Mouse (Mus musculus): Measurements from ENCODE around the gene Fignl2.

Gene Fignl2

DNA sequence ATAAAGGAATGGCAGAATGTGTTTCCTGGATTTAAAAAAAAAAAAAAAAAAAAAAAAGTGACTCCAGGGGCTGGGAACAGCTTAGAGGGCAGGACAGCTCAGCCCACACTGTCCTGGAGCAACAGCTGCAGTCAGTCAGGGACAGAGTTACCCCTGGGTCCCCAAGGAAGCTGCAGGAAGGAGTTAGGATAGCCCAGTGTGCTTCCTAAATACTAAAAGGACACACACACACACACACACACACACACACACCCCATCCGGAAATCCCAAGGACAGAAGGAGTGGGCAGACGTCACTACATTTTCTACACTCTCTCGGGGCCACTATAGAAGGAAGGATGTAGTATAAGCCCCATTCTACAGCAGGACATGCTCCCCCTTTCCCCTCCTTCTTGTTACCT is 10.3 kb downstream of the Fignl2 start:
- no peak for DNase-seq (ENCODE audit: low read depth, low spot score)

DNA sequence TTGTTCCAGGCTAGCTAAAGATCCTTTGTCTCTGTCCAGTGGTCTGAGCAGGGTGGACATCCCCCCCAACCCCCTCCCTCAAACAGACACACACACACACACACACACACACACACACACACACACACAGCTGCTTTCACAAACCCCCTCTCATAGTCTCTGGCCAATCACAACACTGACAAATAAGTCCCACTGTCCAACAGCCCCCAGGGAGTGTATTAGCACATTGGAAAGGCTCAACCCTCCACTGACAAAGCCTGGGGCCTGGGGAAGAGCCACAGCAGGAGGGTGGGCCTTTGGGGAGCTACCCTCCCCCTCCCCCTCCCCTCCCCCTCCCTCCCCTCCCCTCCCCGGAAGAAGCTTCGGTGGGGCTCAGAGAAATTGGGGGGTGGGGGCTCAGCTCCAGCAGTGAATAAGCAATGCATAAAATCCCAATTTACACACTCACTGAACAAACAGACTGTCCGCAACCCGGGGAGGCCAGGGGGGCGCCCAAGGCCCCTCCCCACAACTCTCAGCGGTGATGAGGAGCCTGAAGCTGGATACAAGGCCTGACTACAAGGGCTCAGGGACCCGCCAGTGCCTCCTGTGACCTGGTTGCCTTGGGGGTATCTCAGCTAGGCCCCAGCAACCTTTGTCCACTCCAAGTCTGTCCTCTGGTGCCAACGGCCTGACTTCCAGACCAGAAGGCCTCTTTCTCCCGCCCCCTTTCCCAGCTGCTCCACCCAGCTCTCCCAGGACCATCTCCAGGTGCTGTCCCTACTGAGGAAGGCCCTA is 11.3 kb downstream of the Fignl2 start:
- no peak for DNase-seq (ENCODE audit: low read depth, low spot score)

GRCm38 (mm10) chr15:101066364-101066847 is 12.0 kb downstream of the Fignl2 start:
- DNase-seq (ENCODE audit: low read depth, low spot score): no peak

DNA sequence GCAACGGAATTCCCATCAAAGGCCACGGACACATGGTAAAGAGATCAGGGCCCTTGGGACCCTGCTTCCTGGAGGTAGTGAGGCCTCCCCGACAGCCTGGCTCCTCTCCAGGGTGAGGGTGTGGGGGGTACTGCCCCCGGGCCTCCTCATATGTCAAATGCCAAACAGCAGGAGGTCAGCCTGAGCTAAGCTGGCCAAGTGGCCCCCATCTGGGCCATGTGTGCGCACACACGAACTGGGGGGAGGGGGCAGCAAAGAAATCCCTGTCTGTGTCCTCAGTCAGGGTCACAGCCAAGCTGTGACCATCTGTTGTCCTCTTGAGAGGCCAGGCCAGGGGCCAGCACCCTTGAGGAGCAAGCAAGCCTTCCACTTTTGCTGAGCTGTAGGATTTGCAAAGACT is 13.3 kb downstream of the Fignl2 start:
- no peak for DNase-seq (ENCODE audit: low read depth, low spot score)

GRCm38 (mm10) chr15:101060280-101060852 is 18.0 kb downstream of the Fignl2 start:
- no peak for DNase-seq (ENCODE audit: low read depth, low spot score)

DNA sequence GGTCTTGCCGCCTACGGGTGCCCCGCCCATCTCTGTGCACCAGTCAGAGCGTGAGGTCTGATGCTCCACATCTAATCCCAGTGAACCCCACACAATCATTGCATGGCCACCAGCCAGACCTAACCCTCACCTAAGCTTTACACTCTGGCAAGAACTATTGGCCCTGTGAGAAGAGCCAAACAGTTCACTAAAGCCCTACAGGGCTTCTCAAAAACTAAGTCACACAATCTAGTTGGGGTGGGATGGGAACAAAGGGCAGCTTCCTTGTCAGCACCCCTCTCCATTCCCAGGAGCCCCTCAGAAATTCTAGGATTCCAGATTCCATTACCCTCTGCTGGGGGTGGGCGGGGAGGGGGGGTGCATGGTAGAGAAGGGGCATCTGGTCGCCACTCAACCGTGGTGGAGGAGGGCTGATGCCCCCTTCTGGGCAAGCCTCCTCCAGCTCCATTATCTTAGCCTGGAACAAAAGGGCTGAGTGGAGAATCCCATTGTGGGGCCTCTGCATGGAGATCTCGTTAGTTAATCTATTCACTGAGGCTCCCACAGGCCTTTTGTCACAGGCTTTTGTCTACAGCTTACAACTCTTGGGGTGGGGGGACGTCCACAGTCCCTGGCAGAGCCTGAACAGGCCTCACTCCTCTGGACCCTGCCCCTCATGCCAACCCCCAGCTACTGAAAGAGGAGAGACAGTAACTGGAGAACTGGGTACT is 18.6 kb downstream of the Fignl2 start:
- DNase-seq (ENCODE audit: low read depth, low spot score): no peak

- DNase-seq (ENCODE audit: low read depth, low spot score): peak; percentile 86
Measured at GRCm38 (mm10) chr15:101056225-101056624, 22.1 kb downstream of the Fignl2 start.

- DNase-seq (ENCODE audit: low read depth, low spot score): no peak
Measured at GRCm38 (mm10) chr15:101054541-101054940, 23.8 kb downstream of the Fignl2 start.

DNA sequence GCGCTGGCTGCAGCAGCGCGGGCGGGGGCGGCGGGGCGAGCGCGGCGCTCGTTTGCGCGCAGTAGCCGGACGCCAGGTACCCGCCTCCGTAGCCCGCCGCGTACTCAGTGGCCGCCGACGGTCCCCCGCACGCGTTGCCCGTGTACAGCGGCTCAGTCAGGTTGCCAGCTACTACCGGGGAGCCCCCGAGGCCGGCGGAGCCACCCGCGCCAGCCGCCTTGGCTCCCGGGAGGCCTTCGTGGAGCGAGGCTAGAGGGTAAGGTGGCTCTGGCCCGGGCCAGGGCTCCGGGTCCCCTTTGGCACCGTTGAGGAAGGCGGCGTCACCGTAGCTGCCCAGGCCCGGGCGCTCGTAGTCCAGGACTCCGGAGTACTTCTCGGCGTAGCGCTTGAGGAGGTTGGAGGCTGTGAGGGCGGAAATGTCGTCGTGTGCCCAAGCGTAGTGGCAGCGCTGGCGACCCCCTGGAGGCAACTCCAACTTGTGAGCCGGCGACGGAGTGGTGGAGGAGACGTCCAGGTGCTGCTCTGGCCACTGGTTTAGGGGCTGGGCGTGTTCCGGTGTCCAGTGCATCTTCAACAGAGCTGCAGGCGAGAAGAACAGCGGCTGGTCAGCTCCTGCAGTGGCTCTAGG is 24.4 kb downstream of the Fignl2 start:
- peak; percentile 33 for DNase-seq (ENCODE audit: low read depth, low spot score)

DNA sequence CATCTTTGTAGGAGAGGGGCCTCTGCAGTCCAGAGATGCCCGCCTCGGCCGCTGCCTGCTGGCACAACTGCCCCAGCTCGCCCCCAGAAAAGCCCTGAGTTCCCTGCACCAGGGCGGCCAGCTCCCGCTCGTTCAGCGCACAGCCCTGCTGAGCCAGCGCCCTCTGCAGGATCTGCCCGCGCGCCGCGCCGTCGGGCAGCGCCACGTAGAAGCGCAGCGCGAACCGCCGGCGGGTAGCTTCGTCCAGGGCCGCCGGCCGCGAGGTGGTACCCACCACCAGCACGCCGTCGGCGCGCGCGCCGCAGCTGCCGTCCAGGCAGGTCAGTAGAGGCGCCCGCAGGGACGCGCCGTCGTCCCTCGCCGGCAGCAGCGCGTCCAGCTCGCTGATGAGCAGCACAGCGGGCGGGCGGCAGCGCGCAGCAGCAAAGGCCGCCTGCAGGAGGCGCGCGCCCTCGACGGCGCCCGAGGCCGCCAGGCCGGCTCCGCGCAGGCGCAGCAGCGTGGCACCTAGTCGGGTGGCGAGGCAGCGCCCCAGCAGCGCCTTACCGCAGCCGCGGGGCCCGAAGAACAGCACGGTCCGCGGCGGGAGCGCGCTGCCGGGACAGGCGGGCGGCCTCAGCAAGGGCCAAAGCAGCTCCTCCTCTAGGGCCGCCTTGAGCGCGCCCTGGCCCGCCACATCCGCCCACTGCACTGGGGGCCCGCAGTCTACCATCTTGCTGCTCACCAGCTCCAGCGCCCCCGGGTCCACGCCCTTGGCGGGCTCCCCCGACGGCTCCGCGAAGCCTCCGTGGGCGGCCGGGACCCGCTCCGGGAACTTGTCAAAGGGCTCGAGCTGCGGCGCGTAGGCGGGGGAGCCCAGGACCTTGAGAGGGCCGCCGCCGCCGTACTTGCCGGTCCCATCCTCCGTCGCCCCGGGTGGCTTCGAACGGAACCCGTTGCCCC is 25.5 kb downstream of the Fignl2 start:
- DNase-seq (ENCODE audit: low read depth, low spot score): peak; percentile 67

GRCm38 (mm10) chr15:101051869-101052268 is 26.5 kb downstream of the Fignl2 start:
- no peak for DNase-seq (ENCODE audit: low read depth, low spot score)

GRCm38 (mm10) chr15:101048338-101048896 is 29.9 kb downstream of the Fignl2 start:
- peak; percentile 38 for DNase-seq (ENCODE audit: low read depth, low spot score)

DNA sequence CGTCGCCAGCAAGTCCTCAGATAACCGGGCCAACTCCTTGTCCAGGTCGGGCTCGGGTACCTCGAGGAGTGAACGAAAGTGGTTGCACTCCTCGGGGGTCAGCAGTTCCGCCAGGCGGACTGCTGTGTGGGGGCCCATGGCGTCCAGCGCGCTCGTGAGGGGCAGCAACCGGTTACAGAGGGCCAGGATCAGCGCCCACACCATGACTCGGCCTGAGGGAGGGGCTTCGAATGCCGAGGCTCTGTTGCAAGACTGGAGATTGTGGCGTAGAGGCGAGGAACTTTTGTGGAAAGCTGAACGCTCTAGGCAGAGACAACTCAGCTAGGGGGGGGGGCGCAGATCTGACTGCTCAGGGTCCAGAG is 31.2 kb downstream of the Fignl2 start, which contains the start of gene Gm47841:
TSS of gene Gm47841 (minus strand) at position 204 of the 362 bp plus-strand sequence.
- peak; percentile 23 for DNase-seq (ENCODE audit: low read depth, low spot score)

GRCm38 (mm10) chr15:101046527-101047193 is 31.7 kb downstream of the Fignl2 start:
- DNase-seq (ENCODE audit: low read depth, low spot score): peak; percentile 37

DNA sequence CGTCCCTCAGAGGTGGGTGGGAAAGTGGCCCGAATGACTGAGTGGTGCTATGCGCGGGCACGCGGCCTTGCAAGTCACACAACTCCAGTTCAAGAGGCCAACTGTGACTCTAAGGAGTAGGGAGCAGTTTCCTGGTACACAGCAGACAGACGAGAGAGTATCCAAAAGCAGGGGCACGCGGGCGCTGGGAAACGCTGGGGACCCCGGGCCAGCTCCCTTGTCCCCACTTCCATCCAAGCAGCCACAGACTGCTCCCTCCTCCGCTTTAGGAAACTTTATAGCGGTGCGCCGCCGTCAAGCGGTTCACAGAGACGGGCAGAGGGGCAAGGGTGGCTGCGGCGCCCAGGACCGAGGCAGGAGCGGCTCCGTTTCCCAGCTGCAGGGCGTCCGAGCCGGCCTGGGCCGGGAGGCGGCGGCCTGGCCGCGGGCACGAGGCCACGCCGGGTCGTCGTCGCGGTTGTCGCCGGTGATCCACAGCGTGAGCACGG is 32.3 kb downstream of the Fignl2 start:
- peak; percentile 40 for DNase-seq (ENCODE audit: low read depth, low spot score)

DNA sequence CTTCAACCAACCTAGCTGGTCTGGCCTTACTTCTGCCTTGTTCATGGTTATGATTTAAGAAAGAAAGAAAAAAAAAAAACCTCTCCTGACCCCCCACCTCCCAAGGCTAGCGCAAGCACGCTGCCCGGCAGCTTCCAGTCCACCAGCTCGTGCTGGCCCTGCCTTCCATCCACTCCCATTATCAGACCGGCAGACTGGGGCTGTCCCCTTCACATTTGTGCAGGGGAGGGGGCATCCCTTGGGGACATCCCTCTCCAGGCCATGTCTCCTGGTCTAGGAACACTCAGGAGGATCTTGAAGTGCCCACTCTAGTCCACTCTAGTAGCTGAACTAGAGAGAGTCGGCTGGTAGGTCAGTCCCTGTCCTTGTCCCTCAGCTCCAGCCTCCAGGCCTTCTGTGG is 33.8 kb downstream of the Fignl2 start:
- DNase-seq (ENCODE audit: low read depth, low spot score): no peak

- peak; percentile 75 for DNase-seq (ENCODE audit: low read depth, low spot score)
Measured at GRCm38 (mm10) chr15:101042613-101043012, 35.8 kb downstream of the Fignl2 start.

- no peak for DNase-seq (ENCODE audit: low read depth, low spot score)
Measured at GRCm38 (mm10) chr15:101041966-101042365, 36.4 kb downstream of the Fignl2 start.

GRCm38 (mm10) chr15:101039651-101040050 is 38.7 kb downstream of the Fignl2 start:
- peak; percentile 77 for DNase-seq (ENCODE audit: low read depth, low spot score)

DNA sequence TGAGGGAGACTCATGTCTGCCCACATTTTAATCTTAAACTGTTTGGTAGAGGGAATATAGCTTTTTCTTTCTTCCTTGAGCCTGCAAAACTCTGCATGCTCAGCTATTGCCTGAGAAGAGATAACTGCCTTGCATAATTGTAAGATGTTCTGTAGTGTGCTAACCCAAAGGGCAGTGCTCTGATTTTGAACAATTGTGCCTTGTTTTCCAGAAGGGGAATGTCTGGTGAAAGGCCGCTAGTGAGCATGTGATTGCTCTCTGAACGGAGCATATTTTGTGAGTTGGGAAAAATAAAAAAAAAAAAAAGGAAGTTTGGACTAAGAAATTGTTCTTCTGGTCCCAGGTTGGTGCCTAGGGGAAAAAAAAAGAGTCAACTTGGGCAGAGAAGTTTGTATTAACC is 49.4 kb downstream of the Fignl2 start:
- DNase-seq (ENCODE audit: low read depth, low spot score): no peak

Data from R1 (cell line).